Mouse (Mus musculus): Measurements from ENCODE around the gene Mdm2. TPM values are rescaled to one million over a fixed set of nuclear protein-coding genes. Genes with fewer than 3 reads are reported as not detected.
"Not testable (repeated sequence)": the region's sequence is repeated elsewhere in the genome, so short reads cannot be mapped to it uniquely, and the experiment has no call there.

The Mdm2 gene
- polyA plus RNA-seq, 1 experiment: 36.0 TPM

DNA sequence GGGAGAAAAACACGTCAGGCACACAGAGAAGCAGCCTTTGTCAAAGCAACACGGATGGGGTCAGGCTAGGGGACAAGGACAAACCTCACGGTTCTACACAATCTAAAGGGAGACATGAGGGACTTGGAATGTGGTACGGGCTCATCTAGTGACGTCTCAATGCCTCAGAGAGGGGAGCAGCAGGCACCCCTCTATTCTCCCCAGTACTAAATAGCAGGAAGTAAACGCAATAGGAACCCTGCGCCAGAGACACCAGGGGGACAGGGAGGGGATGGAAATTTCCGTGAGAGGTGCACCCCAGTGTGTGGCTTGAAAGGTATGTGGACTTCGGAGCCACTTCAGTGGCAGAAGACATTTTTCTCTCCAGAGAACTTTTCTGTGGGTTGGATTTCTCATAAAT, 30.4 kb upstream of the Mdm2 start:
- peaks cover 53% of the 10 kb centered on the region for H3K79me2 ChIP-seq (ENCODE audit: control insufficient read depth, insufficient read depth)
- H3K36me3 ChIP-seq (ENCODE audit: control insufficient read depth, insufficient read depth): peaks cover 66% of the 10 kb centered on the region
- no peak overlapping the region for H3ac ChIP-seq (ENCODE audit: control insufficient read depth, insufficient read length, low read depth)
- no peak overlapping the region for H3K4me3 ChIP-seq (ENCODE audit: insufficient read depth, poor library complexity, severe bottlenecking)
- no peak for TF ChIP-seq FOSL1 (IDR thresholded peaks at IDR 0.05; ENCODE audit: insufficient read depth, low read length, poor library complexity, severe bottlenecking)
- no peak for TF ChIP-seq MYOG (IDR thresholded peaks at IDR 0.05; ENCODE audit: control insufficient read depth, extremely low read depth, insufficient read length)
- TF ChIP-seq CTCF (IDR thresholded peaks at IDR 0.05; ENCODE audit: control insufficient read depth, insufficient read depth, insufficient read length): no peak
- TF ChIP-seq MAX (IDR thresholded peaks at IDR 0.05): no peak
- H3K27me3 ChIP-seq (ENCODE audit: control insufficient read depth, insufficient read depth, insufficient read length): no peaks in the 10 kb centered on the region
- H3K79me3 ChIP-seq (ENCODE audit: low read depth): peaks cover 30% of the 10 kb centered on the region

DNA sequence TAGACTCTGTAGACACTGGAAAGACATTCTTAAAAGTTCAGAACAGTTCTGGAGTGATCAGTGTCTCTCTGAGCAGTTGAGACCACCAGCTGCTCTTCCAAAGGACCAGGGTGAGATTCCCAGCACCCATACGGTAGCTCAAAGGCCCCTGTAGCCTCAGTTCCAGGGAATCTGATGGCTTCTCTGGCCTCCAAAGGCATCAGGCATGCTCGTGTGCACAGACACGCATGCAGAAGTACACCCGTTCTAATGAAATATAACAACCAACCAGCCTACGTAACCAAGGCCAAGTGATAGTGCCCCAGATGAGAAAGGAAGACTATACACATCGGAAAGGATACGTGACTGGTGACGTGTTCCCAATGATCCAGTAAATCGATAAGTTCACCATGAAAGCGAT, 29.6 kb upstream of the Mdm2 start:
- Histone ChIP-seq H3K79me3 (ENCODE audit: low read depth) (peaks cover 27% of the 10 kb centered on the region), H3K36me3 (ENCODE audit: control insufficient read depth, insufficient read depth) (peaks cover 66% of the 10 kb centered on the region), H3ac (ENCODE audit: control insufficient read depth, insufficient read length, low read depth) (no peak overlapping the region), H3K4me3 (ENCODE audit: insufficient read depth, poor library complexity, severe bottlenecking) (no peak overlapping the region), H3K79me2 (ENCODE audit: control insufficient read depth, insufficient read depth) (peaks cover 47% of the 10 kb centered on the region), H3K27me3 (ENCODE audit: control insufficient read depth, insufficient read depth, insufficient read length) (no peaks in the 10 kb centered on the region)
- TF ChIP-seq MYOD1 (IDR thresholded peaks at IDR 0.05; ENCODE audit: control insufficient read depth, insufficient read length, low read depth): no peak
- no peak for TF ChIP-seq USF1 (IDR thresholded peaks at IDR 0.05; ENCODE audit: low read depth)
- TF ChIP-seq FOSL1 (IDR thresholded peaks at IDR 0.05; ENCODE audit: insufficient read depth, low read length, poor library complexity, severe bottlenecking): no peak
- no peak for TF ChIP-seq CTCF (IDR thresholded peaks at IDR 0.05; ENCODE audit: control insufficient read depth, insufficient read depth, insufficient read length)
- no peak for TF ChIP-seq MYOG (IDR thresholded peaks at IDR 0.05; ENCODE audit: control insufficient read depth, extremely low read depth, insufficient read length)
- no peak for TF ChIP-seq CEBPB (IDR thresholded peaks at IDR 0.05; ENCODE audit: low read depth)
- no peak for TF ChIP-seq MAX (IDR thresholded peaks at IDR 0.05)

DNA sequence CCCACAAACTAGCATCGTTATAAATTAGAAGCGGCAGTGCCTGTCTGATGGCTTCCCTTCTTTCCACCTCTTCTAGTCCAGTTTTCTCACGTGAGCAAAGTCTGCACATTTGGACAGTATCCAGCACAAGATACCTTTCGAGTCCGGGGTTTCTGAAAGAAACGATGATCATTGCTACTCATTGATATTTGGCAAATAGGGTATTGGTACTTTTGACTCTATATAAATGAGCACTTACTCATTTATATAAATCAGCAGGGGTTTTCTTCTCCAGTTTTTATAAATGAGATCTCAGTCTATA, 29.0 kb upstream of the Mdm2 start:
- H3K36me3 ChIP-seq (ENCODE audit: control insufficient read depth, insufficient read depth): peaks cover 66% of the 10 kb centered on the region
- H3K27me3 ChIP-seq (ENCODE audit: control insufficient read depth, insufficient read depth, insufficient read length): no peaks in the 10 kb centered on the region
- H3K79me2 ChIP-seq (ENCODE audit: control insufficient read depth, insufficient read depth): peaks cover 41% of the 10 kb centered on the region
- H3K4me3 ChIP-seq (ENCODE audit: insufficient read depth, poor library complexity, severe bottlenecking): no peak overlapping the region
- no peak overlapping the region for H3ac ChIP-seq (ENCODE audit: control insufficient read depth, insufficient read length, low read depth)
- peaks cover 21% of the 10 kb centered on the region for H3K79me3 ChIP-seq (ENCODE audit: low read depth)
- no peak for TF ChIP-seq CEBPB (IDR thresholded peaks at IDR 0.05; ENCODE audit: low read depth)
- TF ChIP-seq CTCF (IDR thresholded peaks at IDR 0.05; ENCODE audit: control insufficient read depth, insufficient read depth, insufficient read length): no peak
- TF ChIP-seq MYOD1 (IDR thresholded peaks at IDR 0.05; ENCODE audit: control insufficient read depth, insufficient read length, low read depth): no peak
- TF ChIP-seq USF1 (IDR thresholded peaks at IDR 0.05; ENCODE audit: low read depth): no peak
- no peak for TF ChIP-seq MYOG (IDR thresholded peaks at IDR 0.05; ENCODE audit: control insufficient read depth, extremely low read depth, insufficient read length)
- no peak for TF ChIP-seq MAX (IDR thresholded peaks at IDR 0.05)
- no peak for TF ChIP-seq FOSL1 (IDR thresholded peaks at IDR 0.05; ENCODE audit: insufficient read depth, low read length, poor library complexity, severe bottlenecking)

DNA sequence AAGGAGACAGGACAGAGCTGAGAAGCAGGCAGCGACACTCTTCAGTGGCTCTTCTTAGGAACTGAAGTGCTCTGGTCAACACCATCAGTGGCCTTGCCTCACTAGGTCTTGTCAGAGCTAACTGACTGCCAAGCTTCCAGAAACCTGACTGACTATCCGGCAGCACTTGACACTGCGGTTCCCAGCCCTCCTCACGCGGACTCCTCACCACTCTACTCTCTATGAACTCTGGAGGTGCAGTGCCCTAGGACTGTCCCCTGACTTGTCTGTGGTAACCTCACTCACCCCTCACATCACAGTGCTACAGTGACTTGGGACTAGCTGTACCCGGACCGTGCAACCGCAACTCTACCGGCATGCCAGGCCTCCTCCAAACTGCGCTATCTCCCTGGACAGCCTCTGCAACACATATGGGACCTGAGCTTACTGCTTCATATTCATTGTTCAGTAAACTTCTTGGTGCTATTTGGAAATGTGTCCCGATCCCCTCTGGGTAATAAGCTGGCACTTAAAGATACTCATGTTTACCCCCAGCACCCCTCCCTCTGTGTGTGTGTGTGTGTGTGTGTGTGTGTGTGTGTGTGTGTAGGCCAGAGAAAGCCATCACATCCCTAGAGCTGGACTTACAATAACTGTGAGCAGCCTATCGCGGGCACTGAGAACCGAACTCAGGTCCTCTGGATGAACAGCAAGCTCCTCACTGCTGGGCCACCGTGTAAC, 28.5 kb upstream of the Mdm2 start:
- no peak overlapping the region for H3K4me3 ChIP-seq (ENCODE audit: insufficient read depth, poor library complexity, severe bottlenecking)
- peaks cover 17% of the 10 kb centered on the region for H3K79me3 ChIP-seq (ENCODE audit: low read depth)
- H3ac ChIP-seq (ENCODE audit: control insufficient read depth, insufficient read length, low read depth): no peak overlapping the region
- H3K36me3 ChIP-seq (ENCODE audit: control insufficient read depth, insufficient read depth): peaks cover 62% of the 10 kb centered on the region
- TF ChIP-seq MYOD1 (IDR thresholded peaks at IDR 0.05; ENCODE audit: control insufficient read depth, insufficient read length, low read depth) (no peak), MAX (IDR thresholded peaks at IDR 0.05) (no peak), CTCF (IDR thresholded peaks at IDR 0.05; ENCODE audit: control insufficient read depth, insufficient read depth, insufficient read length) (no peak)
- peaks cover 36% of the 10 kb centered on the region for H3K79me2 ChIP-seq (ENCODE audit: control insufficient read depth, insufficient read depth)
- no peaks in the 10 kb centered on the region for H3K27me3 ChIP-seq (ENCODE audit: control insufficient read depth, insufficient read depth, insufficient read length)

DNA sequence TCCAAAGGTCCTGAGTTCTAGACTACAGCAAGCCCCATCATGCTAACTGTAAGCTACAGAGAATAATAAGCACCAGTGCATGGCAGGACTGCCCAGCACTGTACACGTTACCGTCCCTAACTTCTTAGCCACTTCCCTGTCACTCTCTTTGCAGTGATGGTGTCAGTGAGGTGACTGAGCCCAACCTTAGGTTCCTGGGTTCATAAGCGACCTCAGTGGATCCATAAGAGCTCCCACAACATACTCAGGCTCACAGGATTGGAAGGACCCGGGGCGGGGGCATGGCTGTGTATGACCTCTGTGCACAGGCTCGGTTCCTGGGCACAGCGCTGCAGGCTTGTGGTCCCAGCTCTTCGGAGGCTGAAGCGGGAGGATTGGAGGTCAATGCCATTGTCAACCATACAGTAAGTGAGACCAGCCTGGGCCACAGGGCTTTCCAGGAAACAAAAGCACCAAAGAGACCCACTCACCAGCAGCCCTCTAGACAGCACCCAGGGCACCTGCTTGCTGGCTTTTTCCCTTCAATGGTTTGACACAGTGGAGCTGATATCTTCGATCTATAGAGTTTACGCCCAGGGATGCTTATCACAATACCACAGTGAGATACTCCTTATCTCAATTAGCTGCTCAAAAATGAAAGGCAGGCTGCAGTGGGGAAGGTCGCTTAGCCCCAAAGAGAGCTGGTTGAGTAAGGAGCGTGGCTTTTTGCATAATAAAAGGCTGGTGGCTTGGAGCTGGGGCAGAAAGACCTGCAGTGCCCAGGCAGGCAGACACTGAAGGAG, 27.8 kb upstream of the Mdm2 start:
- TF ChIP-seq MYOG (IDR thresholded peaks at IDR 0.05; ENCODE audit: control insufficient read depth, extremely low read depth, insufficient read length) (no peak), USF1 (IDR thresholded peaks at IDR 0.05; ENCODE audit: low read depth) (no peak), CEBPB (IDR thresholded peaks at IDR 0.05; ENCODE audit: low read depth) (no peak)
- Histone ChIP-seq H3K79me3 (ENCODE audit: low read depth) (peaks cover 14% of the 10 kb centered on the region), H3K27me3 (ENCODE audit: control insufficient read depth, insufficient read depth, insufficient read length) (no peaks in the 10 kb centered on the region), H3ac (ENCODE audit: control insufficient read depth, insufficient read length, low read depth) (no peak overlapping the region), H3K79me2 (ENCODE audit: control insufficient read depth, insufficient read depth) (peaks cover 28% of the 10 kb centered on the region), H3K4me3 (ENCODE audit: insufficient read depth, poor library complexity, severe bottlenecking) (no peak overlapping the region), H3K36me3 (ENCODE audit: control insufficient read depth, insufficient read depth) (peaks cover 56% of the 10 kb centered on the region)

DNA sequence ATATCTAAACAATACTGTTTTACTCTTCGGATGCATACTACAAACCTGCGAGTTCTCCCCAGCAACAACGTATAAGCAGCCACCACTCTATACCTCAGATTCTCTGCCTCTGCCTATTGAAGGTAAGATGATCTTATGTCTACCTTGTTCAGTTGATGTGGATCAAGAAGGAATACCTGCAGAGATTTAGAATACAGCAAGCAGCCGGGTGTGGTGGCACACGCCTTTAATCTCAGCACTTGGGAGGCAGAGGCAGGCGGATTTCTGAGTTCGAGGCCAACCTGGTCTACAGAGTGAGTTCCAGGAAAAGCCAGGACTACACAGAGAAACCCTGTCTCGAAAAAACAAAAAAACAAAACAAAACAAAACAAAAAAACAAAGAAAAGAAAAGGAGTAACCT, 26.9 kb upstream of the Mdm2 start:
- Histone ChIP-seq H3K36me3 (ENCODE audit: control insufficient read depth, insufficient read depth) (peaks cover 56% of the 10 kb centered on the region), H3K79me3 (ENCODE audit: low read depth) (peaks cover 11% of the 10 kb centered on the region), H3K79me2 (ENCODE audit: control insufficient read depth, insufficient read depth) (peaks cover 20% of the 10 kb centered on the region)
- not testable (repeated sequence) for H3ac ChIP-seq (ENCODE audit: control insufficient read depth, insufficient read length, low read depth); H3K27me3 ChIP-seq (ENCODE audit: control insufficient read depth, insufficient read depth, insufficient read length); H3K4me3 ChIP-seq (ENCODE audit: insufficient read depth, poor library complexity, severe bottlenecking)

All from C2C12 (cell line).